Mouse (Mus musculus) thymus, postnatal 14 days (tissue): ENCODE measurements around the gene Sesn2.
A peak's percentile ranks its signal among the peaks of the same experiment; 100 is the strongest.

Experiments
- DNase-seq: peaks from one replicate; pipeline ENCODE4 v3.0.0; 2021

Sesn2 gene

GRCm38 (mm10) chr4:132475895-132476878, 34.1 kb downstream of the Sesn2 start:
- no peak for DNase-seq

GRCm38 (mm10) chr4:132474631-132475030, 35.7 kb downstream of the Sesn2 start:
- no peak for DNase-seq

- DNase-seq, result no peak
Measured at GRCm38 (mm10) chr4:132473411-132473810, 36.9 kb downstream of the Sesn2 start.

- DNase-seq, result no peak
Measured at GRCm38 (mm10) chr4:132469873-132470272, 40.4 kb downstream of the Sesn2 start.

GRCm38 (mm10) chr4:132464255-132464613, 46.1 kb downstream of the Sesn2 start:
- DNase-seq, result no peak

GRCm38 (mm10) chr4:132463430-132464254, 46.7 kb downstream of the Sesn2 start, which contains the start of gene Med18:
Med18 (minus strand) TSS chr4:132463921.
- DNase-seq, result peak; percentile 95

- DNase-seq, result no peak
Measured at GRCm38 (mm10) chr4:132462836-132463235, 47.5 kb downstream of the Sesn2 start.

- DNase-seq, result no peak
Measured at GRCm38 (mm10) chr4:132460225-132460624, 50.1 kb downstream of the Sesn2 start.

- no peak for DNase-seq
Measured at GRCm38 (mm10) chr4:132455561-132455960, 54.7 kb downstream of the Sesn2 start.

- no peak for DNase-seq
Measured at GRCm38 (mm10) chr4:132455146-132455545, 55.2 kb downstream of the Sesn2 start.

GRCm38 (mm10) chr4:132454216-132454615, 56.1 kb downstream of the Sesn2 start:
- DNase-seq, result no peak

- no peak for DNase-seq
Measured at GRCm38 (mm10) chr4:132449778-132450177, 60.5 kb downstream of the Sesn2 start.

- no peak for DNase-seq
Measured at GRCm38 (mm10) chr4:132446105-132446504, 64.2 kb downstream of the Sesn2 start.

- DNase-seq, result no peak
Measured at GRCm38 (mm10) chr4:132444516-132444915, 65.8 kb downstream of the Sesn2 start.
